Mouse (Mus musculus) ovary, postnatal 10 days (tissue): ENCODE measurements at regions not wholly inside any gene's neighbourhood (a gene's known extent, or its start where the extent isn't known, plus 50 kb on each side); places are given as distances from the start of the nearest gene placed in this dataset.
"Not testable (repeated sequence)": the region's sequence is repeated elsewhere in the genome, so short reads cannot be mapped to it uniquely, and the experiment has no call there.

ENCODE experiments used
- DNase-seq: peaks from one replicate; pipeline ENCODE4 v3.0.0; 2022; ENCODE audit warnings: low spot score

- no peak for DNase-seq
These were observed 317.3 kb upstream of the 4933412E24Rik start for GRCm38 (mm10) chr15:60333573-60334306.

- DNase-seq = no peak
These were observed 301.2 kb upstream of the 4933412E24Rik start for GRCm38 (mm10) chr15:60317577-60317976.

GRCm38 (mm10) chr15:60315210-60315609, 298.8 kb upstream of the 4933412E24Rik start:
- DNase-seq = no peak

- no peak for DNase-seq
These were observed 293.5 kb upstream of the 4933412E24Rik start for GRCm38 (mm10) chr15:60309909-60310308.

DNA sequence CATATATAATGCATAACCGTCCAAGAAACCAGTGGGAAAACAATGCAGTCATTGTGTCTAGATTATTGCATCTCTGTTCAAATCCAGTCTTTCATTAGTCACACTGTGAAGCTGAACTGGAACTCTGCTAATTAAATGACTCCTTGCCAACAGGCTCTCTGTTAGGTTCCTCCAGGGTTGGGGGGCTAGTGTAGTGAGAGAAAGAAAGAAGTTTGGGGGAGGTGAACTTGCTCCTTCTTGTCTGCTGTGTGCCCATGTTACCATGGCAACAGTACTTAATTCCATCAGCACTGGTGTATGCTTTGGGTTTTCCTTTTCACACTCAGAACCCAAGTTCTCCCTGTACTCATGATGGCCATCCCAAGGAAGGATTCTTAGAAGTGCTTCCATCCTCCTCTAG, 292.6 kb upstream of the 4933412E24Rik start:
- DNase-seq = no peak

DNA sequence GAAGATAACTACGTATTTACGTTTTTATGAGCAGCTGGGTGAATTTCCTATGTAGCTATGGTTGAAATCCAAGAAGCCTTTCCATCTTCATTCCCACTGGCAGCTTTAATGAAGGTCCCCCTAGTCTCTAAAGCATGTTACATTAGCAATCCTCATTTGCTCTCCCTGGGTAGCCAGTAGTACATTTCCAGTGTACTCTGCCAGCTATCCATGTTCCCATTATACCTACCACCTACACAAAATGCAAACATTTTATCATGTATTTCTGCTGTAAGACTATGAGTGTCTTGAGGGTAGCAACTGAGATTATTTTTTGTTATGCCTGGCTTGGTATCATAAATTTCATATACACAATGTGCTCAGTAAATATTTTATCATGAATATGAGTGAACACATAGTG, 291.7 kb upstream of the 4933412E24Rik start:
- no peak for DNase-seq

DNA sequence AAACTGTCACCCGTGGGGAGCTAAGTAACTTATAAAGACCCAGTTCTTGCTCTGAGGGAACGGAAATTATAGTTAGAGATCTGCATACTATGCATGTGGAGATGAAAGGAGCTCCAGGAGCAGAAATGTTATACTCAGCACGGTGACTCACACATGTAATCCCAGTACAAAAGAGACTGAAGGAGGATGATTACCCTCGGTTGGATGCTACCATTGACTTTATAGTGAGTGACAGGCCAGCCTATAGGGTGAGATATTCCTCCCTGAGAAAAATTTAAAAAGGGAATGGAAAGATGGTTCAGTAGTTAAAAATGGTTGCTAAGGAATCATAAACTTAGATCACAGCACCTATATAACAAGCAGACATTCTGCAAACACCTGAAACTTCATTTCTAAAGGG, 287.1 kb upstream of the 4933412E24Rik start:
- DNase-seq = no peak

- no peak for DNase-seq
These were observed 285.5 kb upstream of the 4933412E24Rik start for GRCm38 (mm10) chr15:60301939-60302338.

DNA sequence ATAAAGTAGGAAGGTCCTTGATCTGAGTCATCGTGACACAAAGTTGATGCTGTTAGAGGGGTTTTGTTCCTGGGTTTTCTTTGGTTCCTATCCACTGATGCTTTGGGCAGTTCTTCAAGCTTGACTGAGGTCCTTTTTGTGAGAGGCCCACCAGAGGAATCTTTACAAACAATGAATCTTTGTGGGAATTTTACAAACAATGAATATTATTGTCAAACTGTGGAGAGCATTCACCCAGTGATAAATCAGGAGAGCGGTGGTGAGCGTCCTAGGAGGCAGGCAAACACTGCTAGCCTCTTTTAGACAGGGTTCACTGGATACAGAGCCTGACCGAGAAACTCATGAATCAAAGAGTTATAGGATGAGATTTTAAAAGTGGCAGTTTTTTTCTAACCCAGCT, 268.9 kb upstream of the 4933412E24Rik start:
- no peak for DNase-seq

DNA sequence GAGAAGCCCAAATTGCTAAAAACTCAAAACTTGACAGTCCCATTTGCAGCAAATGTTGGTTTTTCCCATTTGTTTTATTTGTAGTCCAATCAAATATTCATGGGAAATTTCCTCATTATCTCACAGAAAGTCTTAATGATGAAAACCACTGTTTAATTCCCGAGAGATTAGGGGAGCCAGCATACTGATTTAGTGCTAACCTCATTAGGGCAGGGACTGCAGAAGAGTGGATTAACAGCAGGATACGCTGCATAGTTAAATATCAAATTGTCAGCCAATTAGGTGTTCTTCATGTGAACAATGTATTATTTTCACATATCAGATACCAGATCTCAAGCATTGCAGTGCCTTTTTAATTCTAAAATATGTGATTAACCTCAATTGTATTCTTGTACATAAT, 264.0 kb upstream of the 4933412E24Rik start:
- no peak for DNase-seq

GRCm38 (mm10) chr15:60253661-60254060, 237.2 kb upstream of the 4933412E24Rik start:
- DNase-seq = not testable (repeated sequence)

GRCm38 (mm10) chr15:60226335-60226938, 210.0 kb upstream of the 4933412E24Rik start:
- no peak for DNase-seq

DNA sequence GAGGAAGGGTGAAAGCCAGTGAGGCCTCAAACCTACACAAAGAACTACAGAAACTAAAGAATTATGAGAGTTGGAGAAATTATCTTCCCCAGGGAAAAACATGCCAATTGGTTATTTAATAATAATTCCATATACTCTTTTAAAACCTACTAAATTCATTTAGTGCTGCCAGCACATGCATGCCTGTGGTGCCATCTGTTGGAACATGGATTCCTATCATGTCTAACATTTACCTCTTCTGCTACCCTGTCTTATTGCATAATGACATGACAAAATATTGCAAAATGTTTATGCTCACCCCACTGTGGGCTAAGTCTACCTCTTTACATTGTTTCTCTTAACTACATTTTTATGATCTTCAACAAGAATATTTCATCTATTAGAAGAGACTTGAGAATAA, 178.7 kb upstream of the 4933412E24Rik start:
- DNase-seq = no peak

- DNase-seq = no peak
These were observed 176.7 kb upstream of the 4933412E24Rik start for GRCm38 (mm10) chr15:60193157-60193556.

DNA sequence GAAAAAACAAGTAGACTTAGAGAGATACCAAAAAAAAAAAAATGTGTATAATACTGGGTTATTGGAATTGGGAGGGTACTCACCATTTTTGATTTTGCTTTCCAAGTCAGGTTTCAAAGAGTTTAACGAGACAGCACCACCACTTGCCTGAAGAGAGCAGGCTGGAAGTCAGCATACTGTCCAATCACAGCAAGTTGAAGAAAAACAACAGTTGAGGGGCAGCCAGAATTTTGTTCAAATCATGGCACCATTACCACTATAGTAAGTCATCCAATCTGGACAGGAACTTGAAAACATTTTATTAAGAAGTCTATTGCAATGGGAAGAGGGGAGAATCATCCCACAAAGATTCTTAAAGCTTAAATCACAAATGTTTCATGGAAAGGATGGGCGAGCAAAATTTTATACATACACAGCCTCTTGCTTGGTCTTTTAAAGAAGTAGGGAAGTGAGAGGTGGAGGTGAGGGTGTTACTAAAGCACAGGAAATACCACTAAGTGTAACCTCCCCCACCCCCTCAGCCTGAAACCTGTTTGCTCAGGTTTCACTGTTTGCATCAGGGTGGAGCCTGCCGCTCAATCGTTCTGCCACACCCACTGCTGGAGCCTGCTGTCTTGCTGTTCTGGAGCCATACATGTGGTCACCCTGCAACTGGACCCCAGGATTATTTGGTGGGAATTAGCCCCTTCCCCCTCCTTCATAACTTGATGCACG, 170.7 kb upstream of the 4933412E24Rik start:
- DNase-seq = no peak

- no peak for DNase-seq
These were observed 125.2 kb upstream of the 4933412E24Rik start for GRCm38 (mm10) chr15:60141554-60142070.

- no peak for DNase-seq
These were observed 120.3 kb upstream of the 4933412E24Rik start for GRCm38 (mm10) chr15:60136671-60137070.

DNA sequence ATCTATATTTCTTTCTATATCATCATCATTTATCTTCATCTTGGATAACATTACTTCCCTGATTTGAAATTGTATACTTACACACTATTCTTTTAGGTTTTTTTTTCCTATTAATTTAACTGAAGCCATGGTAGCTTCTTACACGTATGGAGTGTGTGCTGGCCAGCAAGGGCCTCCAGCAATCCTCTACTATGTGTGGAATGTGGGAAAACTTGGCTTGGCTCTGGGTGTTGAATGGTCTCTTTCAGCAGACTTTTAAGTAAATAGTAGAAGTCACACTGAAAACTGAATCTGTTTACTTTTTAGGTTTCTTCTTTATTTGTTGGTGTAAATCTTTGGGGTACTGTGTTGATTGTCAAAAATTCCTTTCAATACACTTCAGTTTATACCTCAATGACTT, 118.1 kb upstream of the 4933412E24Rik start:
- no peak for DNase-seq

- no peak for DNase-seq
These were observed 116.3 kb upstream of the 4933412E24Rik start for GRCm38 (mm10) chr15:60132701-60133100.

- DNase-seq = no peak
These were observed 108.0 kb upstream of the 4933412E24Rik start for GRCm38 (mm10) chr15:60124461-60124860.

DNA sequence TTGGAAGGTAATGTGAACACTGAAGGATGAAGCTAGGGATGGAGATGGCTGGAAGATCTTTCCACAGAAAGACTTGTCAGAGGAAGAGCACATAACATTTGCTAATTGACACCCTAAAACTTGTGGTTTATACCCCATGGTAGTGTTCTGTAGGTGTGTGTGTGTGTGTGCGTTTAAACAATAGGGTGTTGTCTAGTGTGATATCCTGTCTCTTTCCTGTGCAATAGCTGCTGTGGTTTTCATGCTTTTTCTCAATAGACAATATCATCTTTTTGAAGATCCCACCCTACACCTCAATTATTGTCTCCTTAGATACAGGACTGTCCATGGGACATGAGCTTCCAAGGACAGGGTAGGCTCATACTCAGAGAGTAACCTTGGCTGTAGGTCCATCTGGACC, 103.5 kb upstream of the 4933412E24Rik start:
- no peak for DNase-seq

DNA sequence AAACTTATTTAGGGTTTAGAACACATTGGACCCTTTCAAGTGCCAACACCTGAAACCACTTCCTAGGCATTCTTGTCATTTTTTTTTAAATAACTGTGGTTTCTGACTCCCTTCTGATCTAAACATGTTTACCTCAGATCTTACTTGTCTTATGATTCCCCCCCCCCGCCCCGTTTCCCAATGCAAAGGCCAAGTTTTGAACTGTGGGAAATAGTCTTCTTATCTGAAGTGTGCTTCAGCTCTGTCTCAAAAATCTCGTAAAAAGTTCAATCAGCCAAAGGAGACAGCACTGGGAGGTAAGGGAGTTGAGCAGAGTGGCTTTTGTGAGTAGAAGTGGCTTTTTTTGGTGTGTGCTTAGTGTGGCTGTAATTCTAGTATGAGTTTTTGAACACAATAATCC, 95.5 kb upstream of the 4933412E24Rik start:
- no peak for DNase-seq

- no peak for DNase-seq
These were observed 94.6 kb upstream of the 4933412E24Rik start for GRCm38 (mm10) chr15:60111046-60111445.
